Mouse (Mus musculus) neural tube, embryonic 12.5 days (tissue): Measurements from ENCODE around the gene Olfr1357. TPM values are rescaled to one million over a fixed set of nuclear protein-coding genes. Genes with fewer than 3 reads are reported as not detected.
"Not testable (repeated sequence)": the region's sequence is repeated elsewhere in the genome, so short reads cannot be mapped to it uniquely, and the experiment has no call there.

ENCODE experiments used
- ATAC-seq: fragments of 200-750 bp; cut with Nextera tagmentation; 2 replicates; pipeline ENCODE4 v1.8.0; 2017; ENCODE audit warnings: low read depth, mild to moderate bottlenecking, moderate TSS enrichment, moderate library complexity; ENCODE audit not compliant: low FRiP score
- H3K27ac ChIP-seq: fragments of 300-500 bp; sonication (generic); 2 replicates; pipeline ENCODE4 v1.5.1; 2016
- H3K27me3 ChIP-seq: fragments of 300-500 bp; sonication (generic); replicated peaks from 2 replicates; pipeline ENCODE4 v1.6.1; 2016; ENCODE audit warnings: mild to moderate bottlenecking
- H3K36me3 ChIP-seq: fragments of 300-500 bp; sonication (generic); 2 replicates; pipeline ENCODE4 v1.6.1; 2016; ENCODE audit warnings: mild to moderate bottlenecking
- H3K4me1 ChIP-seq: fragments of 300-500 bp; sonication (generic); 2 replicates; pipeline ENCODE4 v1.6.1; 2016
- H3K4me2 ChIP-seq: fragments of 300-500 bp; sonication (generic); replicated peaks from 2 replicates; pipeline ENCODE4 v1.6.1; 2016; ENCODE audit warnings: mild to moderate bottlenecking
- H3K4me3 ChIP-seq: fragments of 300-500 bp; sonication (generic); 2 replicates; pipeline ENCODE4 v1.5.1; 2016
- H3K9ac ChIP-seq: fragments of 300-500 bp; sonication (generic); 2 replicates; pipeline ENCODE4 v1.6.1; 2016; ENCODE audit warnings: mild to moderate bottlenecking
- H3K9me3 ChIP-seq: fragments of 300-500 bp; sonication (generic); 2 replicates; pipeline ENCODE4 v1.6.1; 2016; ENCODE audit warnings: mild to moderate bottlenecking
- WGBS: fragments of 180-500 bp; shearing (Covaris S2); methylation state at CpG from one replicate; pipeline ENCODE4 v1.1.7; 2016; 5-methylcytosine and 5-hydroxymethylcytosine counted together
- polyA plus RNA-seq: library from polyadenylated mRNA; unstranded; fragments of >200 nt; fragmentation: Nextera tagmentation; extraction: Ambion mirVana; gene quantifications from 2 replicates; pipeline ENCODE4 v1.2.1, GENCODE M21; 2016

The Olfr1357 gene
- polyA plus RNA-seq: not detected in 2 replicates

DNA sequence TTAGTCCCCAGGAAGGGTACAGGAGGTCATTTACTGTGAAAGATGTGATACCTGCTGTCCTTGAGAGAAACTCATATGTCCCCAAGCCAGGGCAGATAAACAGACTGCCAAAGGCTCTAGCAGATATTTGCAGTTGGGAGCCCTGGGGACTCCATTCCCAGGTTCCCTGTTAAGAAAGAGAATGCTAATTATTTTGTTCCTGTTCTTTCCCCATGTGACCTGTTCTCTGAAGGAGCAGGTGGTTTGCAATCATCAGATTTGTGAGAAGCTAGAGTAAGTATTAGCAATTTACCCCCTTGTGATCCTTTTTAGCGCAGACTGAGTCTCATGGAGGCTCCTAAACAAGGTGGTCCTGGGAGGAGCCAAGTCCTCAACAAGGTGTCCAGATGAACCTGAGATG, at the start of gene Olfr1357:
Gene Olfr1357, minus strand, starts transcription at position 101 of the 400 bp plus-strand sequence.
- no peak within 1 kb of the TSS for H3K4me2 ChIP-seq
- no peak within 1 kb of the TSS for H3K27ac ChIP-seq
- H3K27me3 ChIP-seq: no peaks in the 10 kb centered on the region
- no peak within 1 kb of the TSS for H3K9ac ChIP-seq
- 87% methylated on average over 1 of the region's 1 CpGs for WGBS
- H3K4me3 ChIP-seq: no peak within 1 kb of the TSS
- no peaks in the 10 kb centered on the region for H3K4me1 ChIP-seq
- H3K9me3 ChIP-seq: no peaks in the 10 kb centered on the region
- ATAC-seq: no peak
- H3K36me3 ChIP-seq: no peaks in the 10 kb centered on the region

DNA sequence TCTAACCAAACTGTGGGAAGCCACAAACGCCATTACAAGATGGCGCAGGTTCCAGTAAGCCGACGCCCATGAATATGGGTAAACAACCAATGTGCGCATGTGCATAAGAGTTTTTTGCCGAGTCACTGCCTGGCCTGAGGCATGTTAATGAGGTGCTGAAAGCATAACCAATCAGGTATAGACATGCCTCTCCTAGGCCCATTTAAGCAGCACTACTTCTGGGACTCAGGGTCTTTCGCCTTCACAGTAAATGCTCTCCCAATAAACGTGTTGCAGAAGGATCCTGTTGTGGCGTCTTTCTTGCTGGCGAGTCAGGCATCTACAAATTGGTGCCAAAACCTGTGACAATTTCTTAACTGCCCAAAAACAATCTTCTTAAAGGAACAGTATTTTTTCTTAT, 48.8 kb upstream of the Olfr1357 start:
- not testable (repeated sequence) for H3K4me2 ChIP-seq, H3K27ac ChIP-seq, H3K27me3 ChIP-seq, H3K4me1 ChIP-seq, H3K4me3 ChIP-seq, H3K9ac ChIP-seq, H3K9me3 ChIP-seq, H3K36me3 ChIP-seq, ATAC-seq
- 91% methylated on average over 10 of the region's 10 CpGs for WGBS

DNA sequence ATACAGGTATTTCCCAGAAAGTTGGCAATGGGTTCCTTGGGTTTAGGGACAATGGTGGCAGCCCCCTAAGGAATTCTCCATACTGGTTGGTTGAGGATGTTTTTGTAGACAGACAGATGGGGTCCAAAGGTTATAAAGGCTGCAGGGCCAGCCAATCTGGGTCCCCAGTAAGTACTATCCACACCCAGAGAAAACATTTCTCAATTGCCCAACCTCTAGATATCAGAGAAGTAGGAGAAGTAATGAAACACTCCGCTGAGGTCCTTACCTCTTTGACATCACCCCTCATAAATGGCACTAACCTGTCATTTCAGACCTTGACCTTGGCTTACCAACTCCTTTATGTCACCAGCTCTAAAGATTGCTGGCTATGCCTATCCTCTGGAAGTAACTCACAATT, 46.7 kb upstream of the Olfr1357 start:
- H3K4me3 ChIP-seq: no peak overlapping the region
- H3K9ac ChIP-seq: no peak overlapping the region
- no peak for ATAC-seq
- H3K27me3 ChIP-seq: no peaks in the 10 kb centered on the region
- no peak overlapping the region for H3K4me2 ChIP-seq
- no peaks in the 10 kb centered on the region for H3K4me1 ChIP-seq
- H3K36me3 ChIP-seq: no peaks in the 10 kb centered on the region
- H3K9me3 ChIP-seq: no peaks in the 10 kb centered on the region
- H3K27ac ChIP-seq: no peak overlapping the region
- WGBS: 82% methylated on average over 1 of the region's 1 CpGs

DNA sequence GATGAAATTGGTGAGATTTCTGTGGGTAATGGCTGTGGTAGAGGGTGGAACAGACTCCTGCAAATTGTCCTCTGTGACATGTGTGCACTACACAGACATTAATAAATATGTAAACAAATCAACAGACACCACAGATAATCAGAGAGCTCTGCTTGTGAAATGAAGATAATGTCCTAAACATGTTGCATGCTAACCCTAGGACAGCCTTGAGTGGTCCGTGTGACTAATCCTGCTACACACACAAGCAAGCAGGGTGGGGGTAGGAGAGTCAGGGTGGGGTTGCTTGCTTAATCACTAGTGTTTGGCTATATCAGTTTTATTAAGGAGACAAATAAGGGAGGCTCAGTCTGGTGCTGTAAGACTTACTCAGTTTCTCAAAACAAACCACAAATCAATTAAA, 43.3 kb upstream of the Olfr1357 start:
- H3K27me3 ChIP-seq: no peaks in the 10 kb centered on the region
- H3K9me3 ChIP-seq: no peaks in the 10 kb centered on the region
- H3K9ac ChIP-seq: no peak overlapping the region
- H3K4me2 ChIP-seq: no peak overlapping the region
- no peaks in the 10 kb centered on the region for H3K4me1 ChIP-seq
- H3K27ac ChIP-seq: no peak overlapping the region
- WGBS: 86% methylated on average over 1 of the region's 1 CpGs
- H3K36me3 ChIP-seq: no peaks in the 10 kb centered on the region
- no peak for ATAC-seq
- no peak overlapping the region for H3K4me3 ChIP-seq

DNA sequence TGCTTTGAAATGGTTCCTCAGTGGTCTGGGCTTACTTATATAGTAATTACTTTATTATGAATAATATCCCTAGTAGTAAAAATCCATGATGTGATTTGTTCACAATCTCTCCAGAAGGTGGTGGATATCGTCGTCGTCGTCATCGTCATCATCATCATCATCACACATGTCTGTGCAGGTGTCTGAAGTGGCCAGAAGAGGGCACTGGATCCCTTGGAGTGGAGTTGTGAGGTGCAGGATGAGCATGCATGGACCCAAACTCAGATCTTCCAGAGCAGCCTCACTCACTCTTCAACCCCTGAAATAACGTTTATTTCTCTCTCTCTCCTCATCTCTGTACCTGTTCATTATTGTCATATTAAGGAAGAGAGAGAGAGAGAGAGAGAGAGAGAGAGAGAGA, 14.4 kb upstream of the Olfr1357 start:
- H3K27ac ChIP-seq: no peak overlapping the region
- H3K27me3 ChIP-seq: no peaks in the 10 kb centered on the region
- WGBS: 18% methylated on average over 6 of the region's 6 CpGs
- H3K4me2 ChIP-seq: peak overlapping the region; percentile 25; the same call in 1 of the 2 replicates
- H3K4me1 ChIP-seq: no peaks in the 10 kb centered on the region
- peak; percentile 68 for ATAC-seq
- no peaks in the 10 kb centered on the region for H3K36me3 ChIP-seq
- no peaks in the 10 kb centered on the region for H3K9me3 ChIP-seq
- H3K9ac ChIP-seq: no peak overlapping the region
- H3K4me3 ChIP-seq: no peak overlapping the region

DNA sequence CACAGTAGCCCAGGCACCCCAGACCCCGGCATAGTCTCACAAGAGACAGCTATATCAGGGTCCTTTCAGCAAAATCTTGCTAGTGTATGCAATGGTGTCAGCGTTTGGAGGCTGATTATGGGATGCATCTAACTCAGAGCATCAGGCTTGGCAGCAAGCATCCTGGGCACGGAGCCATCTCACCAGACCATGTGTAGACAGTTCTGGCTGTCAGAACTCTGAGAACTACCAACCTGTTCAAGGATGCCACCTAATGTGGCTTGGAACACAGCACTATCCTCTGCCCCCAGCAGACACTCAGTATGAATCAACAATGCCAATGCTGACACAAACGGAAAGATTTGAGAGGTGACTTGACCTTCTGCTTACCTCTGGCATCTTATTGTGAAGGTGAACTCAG, 12.3 kb upstream of the Olfr1357 start:
- no peaks in the 10 kb centered on the region for H3K27me3 ChIP-seq
- H3K9me3 ChIP-seq: no peaks in the 10 kb centered on the region
- no peaks in the 10 kb centered on the region for H3K36me3 ChIP-seq
- H3K4me1 ChIP-seq: no peaks in the 10 kb centered on the region
- H3K4me3 ChIP-seq: no peak overlapping the region
- ATAC-seq: no peak
- H3K9ac ChIP-seq: no peak overlapping the region
- 81% methylated on average over 4 of the region's 4 CpGs for WGBS
- no peak overlapping the region for H3K27ac ChIP-seq
- H3K4me2 ChIP-seq: no peak overlapping the region

DNA sequence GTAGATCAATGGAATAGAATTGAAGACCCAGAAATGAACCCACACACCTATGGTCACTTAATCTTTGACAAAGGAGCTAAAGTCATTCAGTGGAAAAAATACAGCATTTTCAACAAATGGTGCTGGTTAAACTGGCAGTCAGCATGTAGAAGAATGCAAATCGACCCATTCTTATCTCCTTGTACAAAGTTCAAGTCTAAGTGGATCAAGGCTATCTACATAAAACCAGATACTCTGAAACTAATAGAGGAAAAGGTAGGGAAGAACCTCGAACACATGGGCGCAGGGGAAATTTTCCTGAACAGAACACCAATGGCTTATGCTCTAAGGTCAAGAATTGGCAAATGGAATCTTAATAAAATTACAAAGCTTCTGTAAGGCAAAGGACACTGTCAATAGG, 5.3 kb upstream of the Olfr1357 start:
- not testable (repeated sequence) for H3K9ac ChIP-seq, H3K4me3 ChIP-seq, H3K4me1 ChIP-seq, H3K9me3 ChIP-seq, H3K36me3 ChIP-seq, ATAC-seq, H3K4me2 ChIP-seq, H3K27ac ChIP-seq, H3K27me3 ChIP-seq
- 88% methylated on average over 3 of the region's 3 CpGs for WGBS

DNA sequence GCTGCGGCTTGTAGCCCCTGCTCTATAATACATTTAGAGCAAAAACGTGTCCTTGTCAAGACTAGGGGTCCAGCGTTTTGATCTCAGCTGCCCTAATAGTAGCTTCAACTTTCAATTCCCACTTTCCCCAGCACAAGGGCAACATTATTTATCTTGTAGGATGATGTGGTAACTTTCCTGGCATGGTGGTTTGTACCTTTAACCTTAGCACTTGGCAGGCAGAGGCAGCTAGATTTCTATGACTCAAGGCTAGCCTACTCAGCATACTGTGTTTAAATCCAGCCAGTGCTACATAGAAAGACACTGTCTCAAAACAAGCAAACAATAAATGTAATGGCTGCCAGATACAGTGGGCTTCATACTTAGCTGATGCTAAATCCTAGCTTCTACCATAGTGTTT, 10.3 kb downstream of the Olfr1357 start:
- 75% methylated on average over 3 of the region's 3 CpGs for WGBS
- no peak overlapping the region for H3K4me3 ChIP-seq
- H3K27ac ChIP-seq: no peak overlapping the region
- no peaks in the 10 kb centered on the region for H3K27me3 ChIP-seq
- H3K9ac ChIP-seq: no peak overlapping the region
- H3K4me2 ChIP-seq: no peak overlapping the region
- no peak for ATAC-seq
- no peaks in the 10 kb centered on the region for H3K9me3 ChIP-seq
- no peaks in the 10 kb centered on the region for H3K4me1 ChIP-seq
- no peaks in the 10 kb centered on the region for H3K36me3 ChIP-seq

DNA sequence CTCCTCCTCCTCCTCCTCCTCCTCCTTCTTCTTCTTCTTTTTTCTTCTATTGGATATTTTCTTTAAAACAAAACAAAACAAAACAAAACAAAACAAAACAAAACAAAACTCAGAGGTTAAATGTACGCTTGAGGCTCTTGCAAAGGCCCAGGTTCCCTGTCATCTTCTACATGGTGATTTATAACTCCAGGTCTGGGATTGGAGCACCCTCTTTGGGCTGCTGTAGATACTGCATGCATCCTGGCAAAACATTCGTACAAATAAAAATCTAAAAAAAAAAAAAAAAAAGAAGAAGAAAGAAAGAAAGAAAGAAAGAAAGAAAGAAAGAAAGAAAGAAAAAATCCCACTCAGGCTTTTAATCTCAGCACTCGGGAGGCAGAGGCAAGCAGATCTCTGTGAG, 12.8 kb downstream of the Olfr1357 start:
- H3K4me3 ChIP-seq: no peak overlapping the region
- no peak overlapping the region for H3K4me2 ChIP-seq
- no peaks in the 10 kb centered on the region for H3K36me3 ChIP-seq
- 60% methylated on average over 3 of the region's 3 CpGs for WGBS
- no peak for ATAC-seq
- H3K27ac ChIP-seq: no peak overlapping the region
- no peak overlapping the region for H3K9ac ChIP-seq
- H3K9me3 ChIP-seq: no peaks in the 10 kb centered on the region
- no peaks in the 10 kb centered on the region for H3K27me3 ChIP-seq
- no peaks in the 10 kb centered on the region for H3K4me1 ChIP-seq

DNA sequence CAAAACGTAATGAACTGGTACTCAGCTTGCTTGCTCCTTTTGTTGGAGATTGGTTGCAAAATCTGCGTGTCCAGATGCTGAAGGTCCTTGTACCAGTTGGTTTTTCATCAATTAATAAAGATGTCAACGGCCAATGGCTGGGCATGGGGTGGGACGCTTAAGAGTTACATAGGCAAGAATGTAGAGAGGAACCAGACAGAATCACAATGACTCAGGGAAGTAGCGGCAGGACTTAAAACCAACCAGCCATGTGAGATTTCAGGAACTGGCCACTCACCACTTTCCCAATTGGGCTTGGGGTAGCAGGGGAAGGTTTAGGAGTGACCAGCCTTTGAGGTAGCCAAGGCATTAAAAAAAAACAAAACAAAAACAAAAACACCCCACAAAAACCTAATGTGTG, 18.0 kb downstream of the Olfr1357 start:
- Histone ChIP-seq H3K27ac (no peak overlapping the region), H3K36me3 (no peaks in the 10 kb centered on the region), H3K9me3 (no peaks in the 10 kb centered on the region), H3K4me1 (no peaks in the 10 kb centered on the region), H3K27me3 (no peaks in the 10 kb centered on the region), H3K9ac (no peak overlapping the region), H3K4me3 (no peak overlapping the region), H3K4me2 (no peak overlapping the region)
- no peak for ATAC-seq
- WGBS: 86% methylated on average over 5 of the region's 5 CpGs

DNA sequence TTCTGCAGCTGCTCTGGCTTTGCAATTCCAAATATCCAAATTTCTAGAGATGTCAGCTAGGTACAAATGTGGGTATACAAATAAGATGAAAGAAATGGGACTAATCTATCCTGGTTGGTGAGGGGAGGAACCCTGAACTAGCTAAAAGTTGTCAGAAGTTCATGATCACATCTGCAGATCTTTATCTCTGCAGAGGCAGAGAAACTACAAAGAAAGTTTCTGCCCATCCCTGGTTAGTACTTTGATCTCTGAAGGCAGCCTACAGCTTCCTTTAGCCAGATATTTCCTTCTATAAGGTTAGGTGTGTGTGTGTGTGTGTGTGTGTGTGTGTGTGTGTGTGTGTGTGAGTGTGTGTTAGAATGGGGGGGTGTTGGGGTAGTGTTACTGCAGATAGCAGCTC, 23.3 kb downstream of the Olfr1357 start:
- Histone ChIP-seq H3K27ac (no peak overlapping the region), H3K9ac (no peak overlapping the region), H3K4me3 (no peak overlapping the region), H3K4me2 (no peak overlapping the region), H3K36me3 (no peaks in the 10 kb centered on the region), H3K4me1 (peaks cover 9% of the 10 kb centered on the region; the same call in 1 of the 2 replicates), H3K9me3 (no peaks in the 10 kb centered on the region), H3K27me3 (no peaks in the 10 kb centered on the region)
- no peak for ATAC-seq

DNA sequence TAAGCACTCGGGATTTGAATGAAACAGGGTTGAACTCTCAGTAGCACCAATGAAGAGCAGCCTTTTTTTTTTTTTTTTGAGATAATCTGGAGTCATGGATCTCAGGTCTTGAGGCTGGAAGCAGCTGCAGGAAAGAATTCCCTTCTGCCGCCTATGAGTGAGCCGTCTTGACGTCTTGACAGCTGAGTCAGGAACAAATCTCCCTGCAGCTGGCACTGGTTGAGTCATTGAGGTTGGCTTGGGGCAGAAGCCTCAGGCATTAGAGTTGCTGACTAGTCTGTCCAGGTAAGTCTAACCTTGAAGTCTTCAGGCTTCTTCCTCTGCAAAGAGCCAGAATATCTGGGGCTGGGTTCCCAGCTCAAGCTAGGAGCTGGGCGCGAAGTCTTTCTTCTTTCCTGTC, 23.7 kb downstream of the Olfr1357 start:
- ATAC-seq: no peak
- H3K36me3 ChIP-seq: peaks cover 4% of the 10 kb centered on the region; the same call in 1 of the 2 replicates
- H3K27me3 ChIP-seq: no peaks in the 10 kb centered on the region
- 87% methylated on average over 6 of the region's 6 CpGs for WGBS
- no peaks in the 10 kb centered on the region for H3K9me3 ChIP-seq
- H3K4me2 ChIP-seq: no peak overlapping the region
- H3K27ac ChIP-seq: no peak overlapping the region
- H3K4me3 ChIP-seq: no peak overlapping the region
- no peak overlapping the region for H3K9ac ChIP-seq
- peaks cover 9% of the 10 kb centered on the region; the same call in 1 of the 2 replicates for H3K4me1 ChIP-seq

DNA sequence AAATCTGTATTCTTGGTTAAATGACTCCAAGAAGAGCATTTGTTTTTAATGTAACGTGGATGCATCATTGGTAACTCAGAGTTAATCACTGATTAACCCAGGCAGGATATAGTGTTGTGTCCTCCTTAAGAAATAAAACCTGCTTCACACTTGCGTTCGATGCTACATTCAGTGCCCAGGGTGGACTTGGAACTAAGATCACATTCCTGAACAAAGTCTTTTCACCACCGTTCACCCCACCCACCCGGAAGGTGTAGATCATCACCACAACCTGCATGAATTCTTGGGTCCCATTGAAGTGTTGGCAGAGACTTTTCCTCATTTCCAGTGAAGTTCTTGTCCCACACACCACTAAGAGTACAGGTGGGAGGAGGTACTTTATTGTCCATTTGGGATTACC, 24.1 kb downstream of the Olfr1357 start:
- Histone ChIP-seq H3K4me2 (no peak overlapping the region), H3K27ac (no peak overlapping the region), H3K36me3 (peaks cover 6% of the 10 kb centered on the region; the same call in 1 of the 2 replicates), H3K4me3 (no peak overlapping the region), H3K9ac (no peak overlapping the region), H3K9me3 (no peaks in the 10 kb centered on the region), H3K27me3 (no peaks in the 10 kb centered on the region), H3K4me1 (peaks cover 9% of the 10 kb centered on the region; the same call in 1 of the 2 replicates)
- no peak for ATAC-seq
- WGBS: 94% methylated on average over 5 of the region's 5 CpGs
